Mouse (Mus musculus) MEL (cell line): ENCODE results near the gene Ccdc33. TPM values are rescaled to one million over a fixed set of nuclear protein-coding genes. Genes with fewer than 3 reads are reported as not detected.

Experiments
- DNase-seq: peaks from one replicate; pipeline ENCODE4 v3.0.0; 2011; ENCODE audit warnings: low read depth, low spot score
- H3K27ac ChIP-seq: 2 replicates; pipeline ENCODE4 v1.5.1; 2012; ENCODE audit warnings: low read depth, mild to moderate bottlenecking, control low read depth, low read length, moderate library complexity; ENCODE audit not compliant: control insufficient read depth
- H3K27me3 ChIP-seq, 2 experiments: fragments of 150-350 bp in 1 of 2; sonication (generic) in 1 of 2; 2 replicates each; pipeline ENCODE4 v1.6.1; 2012; ENCODE audit warnings: low read length in 2 of 2, mild to moderate bottlenecking in 2 of 2, improper control_type of control experiment in 1 of 2, moderate library complexity in 1 of 2; ENCODE audit not compliant: insufficient read depth in 2 of 2, control insufficient read depth in 1 of 2
- H3K36me3 ChIP-seq, 2 experiments: 2 replicates each; pipeline ENCODE4 v1.6.1; 2012 to 2014; ENCODE audit warnings: low read length in 2 of 2, improper control_type of control experiment in 1 of 2, inconsistent platforms in 1 of 2, mild to moderate bottlenecking in 1 of 2; ENCODE audit not compliant: insufficient read depth in 2 of 2, control insufficient read depth in 1 of 2
- H3K4me1 ChIP-seq, 2 experiments: fragments of 150-350 bp in 1 of 2; sonication (generic) in 1 of 2; 2 replicates each; pipeline ENCODE4 v1.6.1; 2012; ENCODE audit warnings: low read length in 2 of 2, improper control_type of control experiment in 1 of 2, mild to moderate bottlenecking in 1 of 2; ENCODE audit not compliant: insufficient read depth in 2 of 2, control insufficient read depth in 1 of 2
- H3K4me3 ChIP-seq, 2 experiments: fragments of 150-350 bp in 1 of 2; sonication (generic) in 1 of 2; 2 replicates each; pipeline ENCODE4 v1.5.1; 2012; ENCODE audit warnings: low read depth in 2 of 2, low read length in 2 of 2, mild to moderate bottlenecking in 2 of 2, moderate library complexity in 2 of 2, control low read depth in 1 of 2, improper control_type of control experiment in 1 of 2; ENCODE audit not compliant: control insufficient read depth in 1 of 2, insufficient read depth in 1 of 2
- H3K79me2 ChIP-seq: 2 replicates; pipeline ENCODE4 v1.6.1; 2012; ENCODE audit warnings: mild to moderate bottlenecking, low read length, moderate library complexity; ENCODE audit not compliant: control insufficient read depth, poor library complexity, insufficient read depth
- H3K9ac ChIP-seq: 2 replicates; pipeline ENCODE4 v1.6.1; 2012; ENCODE audit warnings: low read depth, mild to moderate bottlenecking, control low read depth, low read length, moderate library complexity; ENCODE audit not compliant: control insufficient read depth, poor library complexity, severe bottlenecking
- H3K9me3 ChIP-seq: fragments of 150-350 bp; sonication (generic); replicated peaks from 2 replicates; pipeline ENCODE4 v1.6.1; 2012; ENCODE audit warnings: mild to moderate bottlenecking, low read length, improper control_type of control experiment, moderate library complexity; ENCODE audit not compliant: insufficient read depth
- CTCF ChIP-seq, 3 experiments: IDR thresholded peaks in 2 of 3; conservative IDR thresholded peaks in 1 of 3; 2 replicates each; pipeline ENCODE4 v1.5.1; 2011 to 2012; ENCODE audit warnings: low read length in 3 of 3, low read depth in 2 of 3, mild to moderate bottlenecking in 2 of 3, improper control_type of control experiment in 1 of 3, inconsistent platforms in 1 of 3, mixed read lengths in 1 of 3, moderate library complexity in 1 of 3; ENCODE audit not compliant: control insufficient read depth in 1 of 3, insufficient read depth in 1 of 3, poor library complexity in 1 of 3, severe bottlenecking in 1 of 3
- ELF1 ChIP-seq: IDR thresholded peaks from 2 replicates; pipeline ENCODE4 v1.6.1; 2014; ENCODE audit warnings: low read depth, mild to moderate bottlenecking, inconsistent platforms, low read length, improper control_type of control experiment, moderate library complexity
- ETS1 ChIP-seq: IDR thresholded peaks from 2 replicates; pipeline ENCODE4 v1.6.1; 2012; ENCODE audit warnings: low read depth, mild to moderate bottlenecking, inconsistent platforms, low read length, improper control_type of control experiment, moderate library complexity
- MXI1 ChIP-seq: IDR thresholded peaks from 2 replicates; pipeline ENCODE4 v1.6.1; 2011; ENCODE audit warnings: mild to moderate bottlenecking, low read depth, low read length, improper control_type of control experiment
- MYB ChIP-seq: IDR thresholded peaks from 2 replicates; pipeline ENCODE4 v1.6.1; 2011; ENCODE audit warnings: mild to moderate bottlenecking, low read depth, low read length, improper control_type of control experiment
- MYC ChIP-seq: IDR thresholded peaks from 2 replicates; pipeline ENCODE4 v1.6.1; 2011; ENCODE audit warnings: low read depth, mild to moderate bottlenecking, low read length, improper control_type of control experiment, moderate library complexity
- NELFE ChIP-seq: IDR thresholded peaks from 2 replicates; pipeline ENCODE4 v1.6.1; 2011; ENCODE audit warnings: low read depth, low read length, improper control_type of control experiment
- NRF1 ChIP-seq: IDR thresholded peaks from 2 replicates; pipeline ENCODE4 v1.6.1; 2014; ENCODE audit warnings: low read depth, mild to moderate bottlenecking, inconsistent platforms, low read length, improper control_type of control experiment, moderate library complexity; ENCODE audit not compliant: poor library complexity, insufficient read depth, severe bottlenecking
- POLR2A ChIP-seq, 2 experiments: IDR thresholded peaks; 2 replicates each; pipeline ENCODE4 v1.6.1; 2011 to 2012; ENCODE audit warnings: low read length in 2 of 2, mild to moderate bottlenecking in 2 of 2, control low read depth in 1 of 2, improper control_type of control experiment in 1 of 2, low read depth in 1 of 2, moderate library complexity in 1 of 2; ENCODE audit not compliant: control insufficient read depth in 1 of 2, insufficient read depth in 1 of 2, poor library complexity in 1 of 2
- POLR2AphosphoS5 ChIP-seq: IDR thresholded peaks from 2 replicates; pipeline ENCODE4 v1.6.1; 2012; ENCODE audit warnings: low read depth, borderline replicate concordance, mild to moderate bottlenecking, inconsistent platforms, low read length, moderate library complexity, mixed read lengths
- SIN3A ChIP-seq: IDR thresholded peaks from 2 replicates; pipeline ENCODE4 v1.6.1; 2012; ENCODE audit warnings: low read length, improper control_type of control experiment, inconsistent platforms
- TAL1 ChIP-seq: IDR thresholded peaks from 2 replicates; pipeline ENCODE4 v1.6.1; 2012; ENCODE audit warnings: mild to moderate bottlenecking, inconsistent platforms, low read length, moderate library complexity, mixed read lengths
- UBTF ChIP-seq: IDR thresholded peaks from 2 replicates; pipeline ENCODE4 v1.6.1; 2012; ENCODE audit warnings: low read depth, mild to moderate bottlenecking, inconsistent platforms, low read length, improper control_type of control experiment, moderate library complexity, borderline replicate concordance; ENCODE audit not compliant: insufficient read depth
- USF2 ChIP-seq, 2 experiments: IDR thresholded peaks; 2 replicates each; pipeline ENCODE4 v1.6.1; 2011 to 2012; ENCODE audit warnings: improper control_type of control experiment in 2 of 2, low read length in 2 of 2, borderline replicate concordance in 1 of 2, inconsistent platforms in 1 of 2, low read depth in 1 of 2, mild to moderate bottlenecking in 1 of 2; ENCODE audit not compliant: insufficient read depth in 1 of 2
- ZC3H11A ChIP-seq: IDR thresholded peaks from 2 replicates; pipeline ENCODE4 v1.6.1; 2012; ENCODE audit warnings: low read depth, mild to moderate bottlenecking, inconsistent platforms, low read length, improper control_type of control experiment
- ZMIZ1 ChIP-seq: IDR thresholded peaks from 2 replicates; pipeline ENCODE4 v1.6.1; 2012; ENCODE audit warnings: low read depth, mild to moderate bottlenecking, inconsistent platforms, low read length, improper control_type of control experiment, moderate library complexity
- polyA plus RNA-seq, 2 experiments: library from polyadenylated mRNA; stranded (reverse) in 1 of 2; unstranded in 1 of 2; fragments of >175 nt in 1 of 2; fragments of >200 nt in 1 of 2; gene quantifications; 2 replicates each; pipeline versions ENCODE4 v1.2.1 to v1.2.4; 2012; ENCODE audit warnings: low replicate concordance in 2 of 2, low read depth in 1 of 2; ENCODE audit not compliant: insufficient read length in 2 of 2, insufficient read depth in 1 of 2, missing spikeins in 1 of 2
- total RNA-seq: library from RNA; depleted of rRNA; stranded (reverse); fragments of 300-350 nt; gene quantifications from 2 replicates; pipeline ENCODE4 v1.2.3, GENCODE M21; 2012

Ccdc33 gene
- total and polyA plus RNA-seq, 3 experiments: not detected

GRCm38 (mm10) chr9:58159855-58160254 lies 41.2 kb upstream of the Ccdc33 start:
- no peak overlapping the region for H3K9ac ChIP-seq
- H3K36me3 ChIP-seq: no peaks in the 10 kb centered on the region
- no peak for TF ChIP-seq MYB
- TF ChIP-seq MXI1: no peak
- TF ChIP-seq CTCF (IDR thresholded peaks at IDR 0.05 in 2 of 3, conservative IDR thresholded peaks at IDR 0.05 in 1 of 3; ENCODE audit: control insufficient read depth in 1 of 3, insufficient read depth in 1 of 3, low read depth in 2 of 3, low read length in 3 of 3, poor library complexity in 1 of 3, severe bottlenecking in 1 of 3): no peak
- TF ChIP-seq ZMIZ1: no peak
- TF ChIP-seq USF2 (IDR thresholded peaks at IDR 0.05; ENCODE audit: borderline replicate concordance in 1 of 2, insufficient read depth in 1 of 2, low read depth in 1 of 2, low read length in 2 of 2): no peak
- no peak for TF ChIP-seq POLR2A (IDR thresholded peaks at IDR 0.05; ENCODE audit: control insufficient read depth in 1 of 2, insufficient read depth in 1 of 2, low read depth in 1 of 2, low read length in 2 of 2, poor library complexity in 1 of 2)
- TF ChIP-seq UBTF: no peak
- TF ChIP-seq ETS1: no peak
- TF ChIP-seq ELF1: no peak
- TF ChIP-seq MYC: no peak
- no peak for TF ChIP-seq NELFE
- no peak for TF ChIP-seq SIN3A
- TF ChIP-seq ZC3H11A: no peak
- H3K9me3 ChIP-seq: no peaks in the 10 kb centered on the region
- H3K4me3 ChIP-seq: no peak overlapping the region
- H3K79me2 ChIP-seq: no peaks in the 10 kb centered on the region
- DNase-seq: no peak
- H3K27ac ChIP-seq: no peak overlapping the region
- peaks cover 0 to 6% of the 10 kb centered on the region in 2 experiments; a peak in 2 of 4 replicates for H3K27me3 ChIP-seq
- H3K4me1 ChIP-seq: no peaks in the 10 kb centered on the region

- H3K9me3 ChIP-seq: no peaks in the 10 kb centered on the region
- DNase-seq: no peak
- no peaks in the 10 kb centered on the region for H3K4me1 ChIP-seq
- TF ChIP-seq TAL1: no peak
- TF ChIP-seq POLR2AphosphoS5: no peak
- no peak for TF ChIP-seq NRF1
- TF ChIP-seq ZMIZ1: no peak
- H3K9ac ChIP-seq: no peak overlapping the region
- H3K36me3 ChIP-seq: no peaks in the 10 kb centered on the region
- H3K27ac ChIP-seq: no peak overlapping the region
- H3K79me2 ChIP-seq: no peaks in the 10 kb centered on the region
- H3K4me3 ChIP-seq: no peak overlapping the region
- peaks cover 0 to 9% of the 10 kb centered on the region in 2 experiments; a peak in 2 of 4 replicates for H3K27me3 ChIP-seq
Observed at GRCm38 (mm10) chr9:58158541-58159311, 40.1 kb upstream of the Ccdc33 start.
